Mouse (Mus musculus): ENCODE data around the gene Wdr64. TPM values are rescaled to one million over a fixed set of nuclear protein-coding genes. Genes with fewer than 3 reads are reported as not detected.

Gene Wdr64
- polyA plus RNA-seq, 2 experiments = not detected

GRCm38 (mm10) chr1:175712338-175712909, 14.0 kb downstream of the Wdr64 start:
- TF ChIP-seq EP300 (IDR thresholded peaks at IDR 0.05; ENCODE audit: low read depth) = no peak
- Histone ChIP-seq H3K36me3 (replicated peaks; ENCODE audit: control insufficient read depth, insufficient read depth, low read depth) (no peaks in the 10 kb centered on the region), H3K4me1 (replicated peaks; ENCODE audit: control insufficient read depth in 2 of 2, insufficient read depth in 2 of 2, low read length in 1 of 2) (no peaks in the 10 kb centered on the region), H3K4me3 (ENCODE audit: insufficient read depth in 1 of 2, low read depth in 2 of 2, low read length in 2 of 2) (no peak overlapping the region), H3K27ac (no peak overlapping the region), H3K9me3 (ENCODE audit: control insufficient read depth, low read length) (no peaks in the 10 kb centered on the region), H3K9ac (replicated peaks) (no peak overlapping the region), H3K4me2 (ENCODE audit: low read depth) (no peak overlapping the region), H3K27me3 (ENCODE audit: control insufficient read depth, insufficient read depth, low read length) (no peaks in the 10 kb centered on the region)
- ATAC-seq (ENCODE audit: insufficient read depth) (no peak), DNase-seq (ENCODE audit: low read depth in 3 of 3, low spot score in 3 of 3) (no peak)
- WGBS (ENCODE audit: insufficient replicate concordance) = 62% methylated on average over 11 of the region's 11 CpGs

GRCm38 (mm10) chr1:175716832-175717231, 18.4 kb downstream of the Wdr64 start:
- WGBS (ENCODE audit: insufficient replicate concordance) = 67% methylated on average over 9 of the region's 9 CpGs
- ATAC-seq (ENCODE audit: insufficient read depth) (no peak), DNase-seq (ENCODE audit: low read depth in 3 of 3, low spot score in 3 of 3) (no peak)
- H3K4me2 ChIP-seq (ENCODE audit: low read depth) = no peak overlapping the region
- no peak overlapping the region for H3K4me3 ChIP-seq (ENCODE audit: insufficient read depth in 1 of 2, low read depth in 2 of 2, low read length in 2 of 2)
- no peak overlapping the region for H3K9ac ChIP-seq (replicated peaks)
- no peaks in the 10 kb centered on the region for H3K27me3 ChIP-seq (ENCODE audit: control insufficient read depth, insufficient read depth, low read length)
- H3K27ac ChIP-seq = no peak overlapping the region
- no peak for TF ChIP-seq CTCF (IDR thresholded peaks at IDR 0.05; ENCODE audit: low read depth)
- TF ChIP-seq EP300 (IDR thresholded peaks at IDR 0.05; ENCODE audit: low read depth) = no peak
- H3K36me3 ChIP-seq (replicated peaks; ENCODE audit: control insufficient read depth, insufficient read depth, low read depth) = no peaks in the 10 kb centered on the region
- H3K4me1 ChIP-seq (replicated peaks; ENCODE audit: control insufficient read depth in 2 of 2, insufficient read depth in 2 of 2, low read length in 1 of 2) = no peaks in the 10 kb centered on the region
- H3K9me3 ChIP-seq (ENCODE audit: control insufficient read depth, low read length) = no peaks in the 10 kb centered on the region

GRCm38 (mm10) chr1:175725771-175726170, 27.4 kb downstream of the Wdr64 start:
- no peak for DNase-seq (ENCODE audit: low read depth in 3 of 3, low spot score in 3 of 3)
- H3K9me3 ChIP-seq (ENCODE audit: control insufficient read depth, low read length) = no peaks in the 10 kb centered on the region
- H3K27ac ChIP-seq = no peak overlapping the region
- no peak for TF ChIP-seq EP300 (IDR thresholded peaks at IDR 0.05; ENCODE audit: low read depth)
- no peak for TF ChIP-seq CTCF (IDR thresholded peaks at IDR 0.05; ENCODE audit: low read depth)
- no peak for ATAC-seq (ENCODE audit: insufficient read depth)
- WGBS (ENCODE audit: insufficient replicate concordance) = 30% methylated on average over 7 of the region's 7 CpGs
- no peaks in the 10 kb centered on the region for H3K36me3 ChIP-seq (replicated peaks; ENCODE audit: control insufficient read depth, insufficient read depth, low read depth)
- no peaks in the 10 kb centered on the region for H3K4me1 ChIP-seq (replicated peaks; ENCODE audit: control insufficient read depth in 2 of 2, insufficient read depth in 2 of 2, low read length in 1 of 2)
- no peaks in the 10 kb centered on the region for H3K27me3 ChIP-seq (ENCODE audit: control insufficient read depth, insufficient read depth, low read length)
- no peak overlapping the region for H3K4me2 ChIP-seq (ENCODE audit: low read depth)
- H3K4me3 ChIP-seq (ENCODE audit: insufficient read depth in 1 of 2, low read depth in 2 of 2, low read length in 2 of 2) = no peak overlapping the region
- no peak overlapping the region for H3K9ac ChIP-seq (replicated peaks)

GRCm38 (mm10) chr1:175754576-175755364, 56.4 kb downstream of the Wdr64 start:
- no peak overlapping the region for H3K27ac ChIP-seq
- H3K27me3 ChIP-seq (ENCODE audit: control insufficient read depth, insufficient read depth, low read length) = no peaks in the 10 kb centered on the region
- H3K4me3 ChIP-seq (ENCODE audit: insufficient read depth in 1 of 2, low read depth in 2 of 2, low read length in 2 of 2) = no peak overlapping the region
- H3K36me3 ChIP-seq (replicated peaks; ENCODE audit: control insufficient read depth, insufficient read depth, low read depth) = no peaks in the 10 kb centered on the region
- H3K4me1 ChIP-seq (replicated peaks; ENCODE audit: control insufficient read depth in 2 of 2, insufficient read depth in 2 of 2, low read length in 1 of 2) = no peaks in the 10 kb centered on the region
- H3K4me2 ChIP-seq (ENCODE audit: low read depth) = no peak overlapping the region
- WGBS (ENCODE audit: insufficient replicate concordance) = 54% methylated on average over 10 of the region's 10 CpGs
- TF ChIP-seq CTCF (IDR thresholded peaks at IDR 0.05; ENCODE audit: low read depth) (no peak), EP300 (IDR thresholded peaks at IDR 0.05; ENCODE audit: low read depth) (no peak)
- no peak for DNase-seq (ENCODE audit: low read depth in 3 of 3, low spot score in 3 of 3)
- H3K9ac ChIP-seq (replicated peaks) = no peak overlapping the region
- no peak for ATAC-seq (ENCODE audit: insufficient read depth)
- H3K9me3 ChIP-seq (ENCODE audit: control insufficient read depth, low read length) = no peaks in the 10 kb centered on the region

- TF ChIP-seq EP300 (IDR thresholded peaks at IDR 0.05; ENCODE audit: low read depth) (no peak), CTCF (IDR thresholded peaks at IDR 0.05; ENCODE audit: low read depth) (no peak)
- 36% methylated on average over 2 of the region's 2 CpGs for WGBS (ENCODE audit: insufficient replicate concordance)
Observed at GRCm38 (mm10) chr1:175794668-175795067, 96.3 kb downstream of the Wdr64 start.

More at GRCm38 (mm10) chr1:175794668-175795067, 96.3 kb downstream of the Wdr64 start:
- no peaks in the 10 kb centered on the region for H3K27me3 ChIP-seq (ENCODE audit: control insufficient read depth, insufficient read depth, low read length)
- DNase-seq (ENCODE audit: low read depth in 3 of 3, low spot score in 3 of 3) (no peak), ATAC-seq (ENCODE audit: insufficient read depth) (no peak)
- no peak overlapping the region for H3K4me2 ChIP-seq (ENCODE audit: low read depth)
- no peaks in the 10 kb centered on the region for H3K9me3 ChIP-seq (ENCODE audit: control insufficient read depth, low read length)
- no peak overlapping the region for H3K9ac ChIP-seq (replicated peaks)
- no peak overlapping the region for H3K27ac ChIP-seq
- no peaks in the 10 kb centered on the region for H3K4me1 ChIP-seq (replicated peaks; ENCODE audit: control insufficient read depth in 2 of 2, insufficient read depth in 2 of 2, low read length in 1 of 2)
- no peak overlapping the region for H3K4me3 ChIP-seq (ENCODE audit: insufficient read depth in 1 of 2, low read depth in 2 of 2, low read length in 2 of 2)
- H3K36me3 ChIP-seq (replicated peaks; ENCODE audit: control insufficient read depth, insufficient read depth, low read depth) = no peaks in the 10 kb centered on the region
